Mouse (Mus musculus): ENCODE measurements at regions not wholly inside any gene's neighbourhood (a gene's known extent, or its start where the extent isn't known, plus 50 kb on each side); places are given as distances from the start of the nearest gene placed in this dataset.
"Not testable (repeated sequence)": the region's sequence is repeated elsewhere in the genome, so short reads cannot be mapped to it uniquely, and the experiment has no call there.

DNA sequence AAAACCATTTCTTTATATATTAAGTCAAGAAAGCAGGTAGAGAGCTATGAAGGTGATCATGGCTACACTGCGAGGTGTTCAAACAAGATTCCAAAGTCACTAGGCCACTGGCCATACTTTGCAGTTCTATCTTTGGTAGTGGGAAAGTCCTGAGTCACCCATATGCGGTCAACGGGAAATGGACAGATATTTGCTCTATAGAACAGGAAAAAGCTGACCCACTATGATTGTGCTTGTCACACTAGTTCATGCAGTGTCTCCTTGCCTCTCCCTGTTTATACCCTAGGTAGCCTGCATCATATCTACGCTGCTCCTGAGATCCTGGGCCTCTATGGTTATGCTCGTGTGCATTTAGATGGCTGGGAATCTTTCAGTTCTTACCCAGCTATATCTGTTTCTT lies 188.9 kb upstream of the Pfkp start:
- DNase-seq, result no peak

GRCm38 (mm10) chr13:6837075-6837422 lies 188.5 kb upstream of the Pfkp start:
- no peak for DNase-seq

DNA sequence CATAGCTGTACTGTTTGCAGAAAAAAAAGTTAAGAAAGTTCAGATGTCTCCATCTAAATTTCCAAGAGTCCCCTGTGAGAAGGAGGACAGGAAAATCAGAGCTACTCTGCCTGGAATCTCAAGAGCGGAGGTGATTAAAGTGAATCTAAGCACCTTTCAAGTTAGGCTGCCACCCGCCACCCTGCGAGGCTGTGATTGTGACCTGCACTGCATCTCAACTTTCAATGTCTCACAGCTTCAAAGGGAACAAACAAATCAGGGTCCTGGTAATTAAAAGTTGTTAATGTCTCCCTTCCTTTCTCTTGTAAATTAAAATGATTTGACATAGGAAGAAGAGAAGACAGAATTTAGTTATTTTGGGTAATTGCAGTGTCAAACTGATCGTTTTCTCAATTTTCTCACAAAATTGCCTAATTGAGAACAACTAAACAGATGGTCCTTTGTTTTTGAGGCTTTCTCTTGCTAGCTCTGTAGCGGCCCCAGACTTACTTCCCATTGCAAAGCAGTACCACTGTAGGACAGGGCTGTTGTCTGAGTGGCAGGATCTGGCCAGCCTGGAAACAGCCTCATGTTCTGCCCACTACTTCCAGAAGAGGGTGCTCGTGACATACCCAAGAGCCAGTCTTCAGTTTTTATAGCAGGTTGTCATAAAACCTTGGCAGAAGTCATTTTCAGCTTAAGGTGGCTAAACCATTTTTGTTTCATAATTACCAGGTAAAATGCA lies 187.9 kb upstream of the Pfkp start:
- no peak for DNase-seq

DNA sequence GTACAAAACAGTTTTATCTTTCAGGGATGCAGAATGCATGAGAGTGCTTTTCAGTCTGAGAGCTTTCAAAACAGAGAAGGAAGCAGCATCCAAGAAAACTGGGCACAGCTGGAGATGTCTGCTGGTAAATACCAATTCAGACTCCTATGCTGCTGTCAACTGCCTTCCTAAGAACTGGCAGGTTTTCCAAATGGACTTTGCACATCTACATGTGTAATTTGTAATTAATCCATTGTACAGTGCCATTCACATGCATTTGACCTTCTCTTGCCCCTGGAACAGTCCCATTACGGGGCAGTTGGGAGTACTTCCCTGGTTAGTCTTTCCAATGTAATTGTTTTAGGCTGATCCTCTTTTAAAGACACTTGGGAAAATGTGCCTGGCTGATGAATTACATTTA lies 181.3 kb upstream of the Pfkp start:
- DNase-seq, result no peak

DNA sequence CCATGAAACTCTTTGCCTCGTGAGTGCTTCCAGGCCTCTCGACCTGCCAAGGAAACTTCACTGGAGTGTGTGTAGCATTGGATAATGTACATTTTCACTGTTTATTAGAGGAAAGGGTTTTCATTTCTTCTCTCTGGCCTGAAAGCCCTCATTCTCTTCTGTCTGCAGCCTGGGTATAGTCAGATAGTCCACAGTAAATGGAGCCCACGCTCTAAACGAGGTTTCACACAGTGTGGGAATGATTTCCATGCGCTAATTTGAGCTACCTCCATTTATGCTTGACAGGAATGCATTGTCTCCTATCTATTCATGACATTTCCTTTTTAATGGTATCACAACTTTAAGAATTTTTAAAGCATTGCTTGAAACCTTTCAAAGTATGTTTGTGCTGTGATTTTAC lies 180.8 kb upstream of the Pfkp start:
- no peak for DNase-seq

GRCm38 (mm10) chr13:6828601-6829330 lies 180.2 kb upstream of the Pfkp start:
- DNase-seq, result not testable (repeated sequence)

DNA sequence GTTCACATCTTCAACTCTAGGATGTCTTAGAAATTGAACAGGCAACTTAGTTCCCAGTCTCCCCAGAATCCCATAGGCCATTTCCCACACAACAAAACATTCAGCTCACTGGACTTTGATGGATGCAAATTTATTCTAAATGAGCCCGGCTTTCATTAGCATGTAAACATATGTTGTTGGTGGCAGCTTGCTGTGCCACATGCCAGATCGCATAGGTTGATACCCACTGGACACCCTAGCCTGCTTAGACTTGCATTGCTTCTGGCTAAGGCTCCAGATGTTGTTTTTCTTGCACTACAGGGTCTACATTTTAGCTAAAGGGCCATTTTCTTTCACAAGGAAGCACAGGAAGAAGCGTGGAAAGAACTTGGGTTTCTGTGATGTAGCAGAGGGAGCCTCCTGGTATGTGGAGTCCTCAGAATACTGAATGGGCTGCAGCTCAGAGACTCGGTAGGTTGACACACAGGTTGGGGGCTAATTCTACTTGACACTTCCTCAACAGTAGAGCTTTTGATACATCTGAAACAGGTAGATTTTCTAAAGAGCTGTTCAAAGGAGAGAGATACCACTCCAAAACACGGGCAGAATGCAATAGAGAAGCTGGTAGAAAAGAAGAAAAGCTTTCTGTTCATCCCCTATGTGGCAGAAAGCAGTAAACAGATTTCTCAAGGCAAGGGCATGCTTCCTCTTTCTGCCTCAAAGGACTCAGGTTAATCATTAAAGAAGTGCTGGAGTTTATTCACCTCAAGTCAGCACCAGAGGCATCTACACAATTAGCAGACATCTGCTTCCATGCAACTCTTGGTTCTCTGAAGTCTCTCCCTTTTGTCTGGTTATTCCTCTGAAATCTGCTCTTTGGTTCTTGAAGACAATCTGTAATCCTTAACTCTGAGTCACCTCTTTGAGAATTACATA lies 153.9 kb upstream of the Pfkp start:
- no peak for DNase-seq

DNA sequence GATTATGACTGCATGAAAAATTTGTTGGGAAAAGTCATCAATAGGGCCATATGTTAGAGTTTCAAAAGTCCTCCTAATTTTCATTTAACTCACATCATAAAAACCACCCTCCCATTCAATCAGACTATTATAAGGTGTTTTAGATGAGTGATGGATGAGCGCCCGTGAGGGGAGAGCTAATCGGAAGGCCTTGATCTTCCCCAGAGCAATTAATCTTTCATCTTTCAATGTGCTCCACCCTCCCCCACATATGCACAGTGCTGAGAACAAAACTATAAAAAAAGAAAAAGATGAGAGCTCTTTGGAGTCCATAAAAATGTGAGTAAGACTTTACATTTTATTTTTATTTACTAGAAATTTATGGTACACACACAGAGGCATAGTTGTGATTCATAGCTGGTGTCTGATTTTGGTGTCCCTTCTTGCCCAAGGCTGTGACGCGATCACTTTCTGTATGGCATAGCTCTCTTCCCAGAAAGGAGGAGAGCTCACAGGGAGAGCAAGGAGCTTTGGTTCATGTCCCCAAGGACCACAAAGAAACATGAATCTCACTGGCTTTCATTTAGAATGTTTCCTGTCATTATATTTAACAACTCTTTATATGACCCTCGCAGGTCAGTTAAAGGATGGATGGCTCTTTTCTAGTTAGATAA lies 119.5 kb upstream of the Pfkp start:
- DNase-seq, result no peak

GRCm38 (mm10) chr13:6757151-6757550 lies 108.6 kb upstream of the Pfkp start:
- DNase-seq, result no peak

- DNase-seq, result no peak
Observed at GRCm38 (mm10) chr13:6751599-6751998, 103.0 kb upstream of the Pfkp start.

DNA sequence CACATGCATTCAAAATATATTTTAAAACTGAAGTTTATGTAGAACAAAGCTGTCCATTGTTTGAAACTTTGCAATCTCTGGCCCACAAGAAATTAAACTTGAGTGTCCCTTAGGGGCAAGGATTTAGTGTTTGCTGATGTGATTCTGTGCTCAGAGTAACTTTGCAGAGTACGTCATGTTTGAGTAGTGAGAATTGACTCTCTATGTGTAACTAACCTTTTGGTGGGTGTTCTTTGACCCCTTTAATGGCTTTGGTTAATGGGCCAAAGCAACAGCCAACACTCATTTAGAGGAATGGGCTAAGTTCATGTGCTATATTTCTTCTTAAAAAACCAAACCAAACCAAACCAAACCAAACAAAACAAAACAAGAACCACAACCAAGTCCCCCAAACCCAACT lies 102.6 kb upstream of the Pfkp start:
- no peak for DNase-seq

- no peak for DNase-seq
Observed at GRCm38 (mm10) chr13:6741916-6742315, 93.3 kb upstream of the Pfkp start.

- DNase-seq, result no peak
Observed at GRCm38 (mm10) chr13:6736984-6737566, 88.5 kb upstream of the Pfkp start.
